Mouse (Mus musculus) 3134 (cell line): ENCODE results near the gene Cenpm.
"Not testable (repeated sequence)": the region's sequence is repeated elsewhere in the genome, so short reads cannot be mapped to it uniquely, and the experiment has no call there.

Experiments
- DNase-seq: peaks from one replicate; pipeline ENCODE4 v3.0.0-alpha.2; 2011; ENCODE audit warnings: low spot score; ENCODE audit not compliant: insufficient read length; ENCODE audit errors: extremely low read depth

The Cenpm gene

DNA sequence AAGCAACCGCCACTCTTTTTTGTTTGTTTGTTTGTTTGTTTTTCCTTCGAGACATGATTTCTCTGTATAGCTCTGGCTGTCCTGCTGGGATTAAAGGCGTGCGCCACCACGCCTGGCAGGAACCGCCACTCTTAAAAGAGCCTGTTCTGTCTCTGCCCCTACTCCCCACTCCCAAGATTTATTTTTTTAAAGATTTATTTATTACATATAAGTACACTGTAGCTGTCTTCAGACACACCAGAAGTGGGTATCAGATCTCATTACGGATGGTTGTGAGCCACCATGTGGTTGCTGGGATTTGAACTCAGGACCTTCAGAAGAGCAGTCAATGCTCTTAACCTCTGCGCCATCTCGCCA lies 235 bp upstream of the Cenpm start:
- not testable (repeated sequence) for DNase-seq

DNA sequence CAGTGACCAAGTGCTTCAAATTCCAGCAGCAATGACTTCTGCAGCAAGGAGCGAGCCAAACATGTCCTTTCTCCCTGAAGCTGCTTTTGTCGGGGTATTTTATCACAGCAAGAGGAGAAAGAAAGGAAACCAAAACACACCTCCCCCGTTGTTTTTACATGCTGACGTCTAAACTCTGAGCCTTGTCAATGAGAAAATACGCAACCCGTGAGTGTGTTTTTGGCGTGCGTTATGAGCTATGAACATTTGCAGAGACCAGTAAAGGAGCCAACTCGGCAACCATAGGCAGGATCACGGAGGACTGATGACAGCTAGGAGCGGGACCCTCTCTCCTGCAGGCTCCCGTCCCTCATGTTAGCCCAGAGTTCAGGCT lies 820 bp downstream of the Cenpm start:
- no peak for DNase-seq

DNA sequence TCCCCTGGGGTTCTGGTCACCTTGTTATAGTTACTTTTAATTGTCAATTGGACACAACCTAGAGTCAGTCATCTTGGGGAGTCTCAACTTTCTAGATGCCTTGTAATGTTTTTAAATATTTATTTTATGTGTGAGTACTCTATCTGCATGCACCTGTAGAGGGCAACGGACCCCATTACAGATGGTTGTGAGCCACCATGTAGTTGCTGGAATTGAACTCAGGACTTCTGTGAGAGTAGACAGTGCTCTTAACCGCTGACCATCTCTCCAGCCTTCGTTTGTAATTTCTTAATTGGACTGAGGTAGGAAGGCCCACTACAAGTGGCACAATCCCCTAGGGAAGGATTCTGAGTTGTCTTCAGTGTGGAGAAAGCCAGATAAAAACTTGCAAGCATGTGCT lies 1.2 kb downstream of the Cenpm start:
- DNase-seq = no peak

- peak; percentile 48 for DNase-seq
Measured at GRCm38 (mm10) chr15:82236565-82236964, 8.0 kb downstream of the Cenpm start.

GRCm38 (mm10) chr15:82235661-82236060 lies 8.9 kb downstream of the Cenpm start:
- peak; percentile 62 for DNase-seq

DNA sequence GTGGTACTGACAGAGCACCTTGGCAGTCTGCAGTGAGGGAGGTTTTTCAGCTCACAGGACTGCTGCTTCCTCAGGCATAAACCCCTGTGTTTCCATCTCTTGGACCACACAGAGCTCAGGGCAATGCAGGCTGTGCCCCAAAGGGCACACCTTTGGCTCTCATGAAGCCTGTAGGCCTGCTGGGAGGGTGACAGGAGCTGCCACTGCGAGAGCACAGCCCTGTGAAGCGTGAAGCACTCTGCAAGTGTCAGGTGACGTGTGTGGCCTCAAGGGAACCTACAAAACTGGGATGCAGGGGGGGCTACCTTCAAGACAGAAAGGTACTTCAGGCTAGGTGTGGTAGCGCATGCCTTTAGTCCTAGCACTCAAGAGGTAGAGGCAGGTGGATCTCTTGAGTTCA lies 11.9 kb downstream of the Cenpm start:
- no peak for DNase-seq

GRCm38 (mm10) chr15:82231591-82232378 lies 12.8 kb downstream of the Cenpm start:
- DNase-seq = no peak

DNA sequence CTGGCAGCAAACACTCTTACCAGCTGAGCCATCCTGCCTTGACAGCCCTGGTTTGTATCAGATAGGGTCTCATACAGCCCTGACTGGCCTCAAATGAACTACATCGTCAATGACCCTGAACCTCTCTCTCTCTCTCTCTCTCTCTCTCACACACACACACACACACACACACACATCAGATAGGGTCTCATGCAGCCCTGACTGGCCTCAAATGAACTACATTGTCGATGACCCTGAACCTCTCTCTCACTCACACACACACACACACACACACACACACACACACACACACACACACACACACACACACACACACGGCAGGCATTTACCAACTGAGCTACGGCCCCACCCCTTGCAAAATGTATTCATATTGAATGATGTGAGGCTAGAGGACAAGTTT lies 13.4 kb downstream of the Cenpm start:
- no peak for DNase-seq

DNA sequence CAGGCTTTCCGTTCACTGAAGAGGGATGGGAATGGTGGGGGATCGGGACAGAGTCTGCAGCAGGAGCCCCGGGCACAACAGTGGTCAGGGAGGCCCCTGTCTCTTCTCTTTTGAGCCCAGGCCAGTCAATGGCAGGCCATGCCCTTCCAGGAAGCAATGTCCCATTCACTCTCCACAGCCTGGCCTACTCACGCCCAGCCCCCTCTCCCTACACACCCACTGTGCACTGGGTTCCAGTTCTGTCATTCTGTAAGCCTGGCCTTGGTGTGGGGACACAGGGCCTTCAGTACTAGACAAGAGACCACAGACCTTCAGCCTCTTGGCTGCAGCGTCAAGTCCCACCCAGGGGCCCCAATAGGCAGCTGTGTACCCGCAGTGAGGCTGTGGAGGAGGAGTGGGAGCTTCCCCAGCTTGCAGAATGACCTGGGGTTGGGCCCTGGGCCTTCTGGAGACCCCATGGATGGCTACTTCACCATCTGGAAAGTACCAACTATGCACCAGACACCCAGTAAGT lies 14.4 kb downstream of the Cenpm start:
- DNase-seq = no peak

GRCm38 (mm10) chr15:82229542-82230045 lies 15.0 kb downstream of the Cenpm start:
- DNase-seq = peak; percentile 68

DNA sequence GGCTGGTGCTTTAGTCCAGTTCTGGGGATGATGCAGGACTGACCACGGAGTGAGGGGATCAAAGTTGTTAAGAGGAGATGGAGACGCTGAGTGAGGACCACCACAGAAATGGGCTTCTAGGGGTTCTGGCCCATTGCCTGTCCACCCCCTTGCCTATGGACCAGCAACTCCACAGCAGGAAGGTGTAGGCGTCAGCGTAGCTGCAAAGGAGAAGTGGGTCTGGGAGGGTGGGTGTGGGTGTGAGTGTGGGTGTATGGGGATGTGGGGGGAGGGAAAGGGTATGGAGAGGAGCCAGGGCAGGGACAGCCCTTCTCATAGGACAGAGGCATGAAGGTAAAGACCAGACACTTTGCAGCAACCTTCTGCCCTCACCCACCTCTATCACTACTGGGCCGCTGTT lies 18.8 kb downstream of the Cenpm start:
- no peak for DNase-seq

DNA sequence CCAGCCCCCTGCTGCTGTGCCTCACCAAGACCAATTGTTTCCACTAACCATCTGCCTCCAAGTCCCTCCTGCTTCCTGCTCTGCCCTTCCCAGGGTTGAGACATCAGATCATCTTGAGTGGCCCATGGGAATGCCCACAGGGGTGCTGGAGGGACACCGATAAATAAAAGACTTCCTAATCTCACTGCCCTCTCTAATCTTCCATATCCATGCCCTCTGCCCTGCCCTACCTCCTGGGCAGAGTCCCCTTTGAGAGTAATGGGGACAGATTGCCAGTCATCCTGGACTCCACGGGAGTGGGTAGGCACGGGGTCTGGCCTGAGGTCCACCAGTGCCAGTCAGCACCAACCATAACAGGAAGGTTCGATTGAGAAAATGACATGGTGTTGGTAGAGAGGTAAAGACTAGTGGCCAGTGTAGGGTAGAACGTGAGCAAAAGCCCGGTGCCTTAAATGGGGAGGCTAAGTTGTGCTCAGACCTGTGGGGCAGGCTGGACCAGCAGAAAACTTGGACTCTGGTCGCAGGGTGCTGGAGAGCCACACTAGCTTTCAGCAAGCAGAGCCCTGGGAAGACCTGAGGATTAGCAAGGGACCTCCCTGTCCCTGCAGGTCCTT lies 19.8 kb downstream of the Cenpm start:
- no peak for DNase-seq

GRCm38 (mm10) chr15:82223657-82224601 lies 20.6 kb downstream of the Cenpm start, which contains the start of gene Tnfrsf13c:
Tnfrsf13c (minus strand) TSS chr15:82224369.
- DNase-seq = no peak

DNA sequence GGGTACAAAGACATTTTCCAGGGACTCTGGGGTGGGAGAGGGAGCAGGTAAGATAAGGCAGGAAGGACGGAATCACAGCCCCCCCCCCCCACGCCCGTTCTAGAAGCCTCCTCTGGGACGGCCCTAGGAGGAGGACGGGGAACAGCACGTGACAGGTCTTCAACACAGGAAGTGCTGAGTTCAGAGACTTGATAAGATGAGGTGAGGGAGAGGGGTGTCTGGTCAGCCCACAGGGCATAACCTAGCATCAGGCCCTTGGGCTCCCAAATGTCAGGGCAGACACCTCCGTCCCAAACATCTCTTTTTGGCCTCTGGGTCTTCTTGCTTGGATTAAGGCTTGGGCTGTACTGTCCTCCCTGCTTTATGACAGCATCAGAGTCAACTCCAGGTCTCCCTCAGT lies 21.3 kb downstream of the Cenpm start:
- DNase-seq = no peak

DNA sequence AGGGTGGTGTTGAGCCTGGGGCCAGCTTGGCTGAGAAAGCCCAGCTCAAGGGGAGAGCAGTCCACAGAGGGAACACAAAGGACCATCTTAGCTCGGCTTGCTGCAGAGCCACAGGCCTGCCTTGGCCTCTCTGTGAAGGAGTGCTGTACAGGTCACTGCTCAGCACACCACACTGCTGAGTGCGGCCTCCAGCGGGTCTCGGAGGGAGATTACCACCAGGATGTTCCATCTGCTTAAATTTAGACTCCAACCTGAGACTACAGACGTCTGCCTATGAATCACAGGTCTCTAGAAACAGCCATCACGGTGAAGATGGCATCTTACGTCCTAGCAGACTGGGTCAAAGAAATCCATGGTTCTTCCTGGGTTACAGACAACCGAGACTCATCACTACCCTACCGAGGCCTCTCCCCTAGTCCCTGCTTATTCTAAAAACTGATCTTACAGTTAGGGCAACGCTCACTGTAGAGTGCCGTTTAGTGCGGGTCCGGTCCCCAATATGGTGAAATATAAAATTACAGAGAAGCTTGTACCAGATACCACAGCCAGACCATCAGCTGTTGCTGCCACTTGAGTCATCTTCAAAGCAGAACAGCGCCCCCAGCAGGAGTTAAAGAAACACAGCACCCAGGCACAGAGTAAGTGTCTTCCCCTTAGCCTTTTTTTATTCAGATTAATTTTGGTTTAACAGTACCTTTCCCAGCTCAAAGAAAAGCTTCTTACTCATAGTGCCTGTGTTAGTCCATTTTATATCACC lies 23.3 kb downstream of the Cenpm start:
- DNase-seq = no peak

GRCm38 (mm10) chr15:82220003-82220675 lies 24.4 kb downstream of the Cenpm start:
- DNase-seq = no peak

DNA sequence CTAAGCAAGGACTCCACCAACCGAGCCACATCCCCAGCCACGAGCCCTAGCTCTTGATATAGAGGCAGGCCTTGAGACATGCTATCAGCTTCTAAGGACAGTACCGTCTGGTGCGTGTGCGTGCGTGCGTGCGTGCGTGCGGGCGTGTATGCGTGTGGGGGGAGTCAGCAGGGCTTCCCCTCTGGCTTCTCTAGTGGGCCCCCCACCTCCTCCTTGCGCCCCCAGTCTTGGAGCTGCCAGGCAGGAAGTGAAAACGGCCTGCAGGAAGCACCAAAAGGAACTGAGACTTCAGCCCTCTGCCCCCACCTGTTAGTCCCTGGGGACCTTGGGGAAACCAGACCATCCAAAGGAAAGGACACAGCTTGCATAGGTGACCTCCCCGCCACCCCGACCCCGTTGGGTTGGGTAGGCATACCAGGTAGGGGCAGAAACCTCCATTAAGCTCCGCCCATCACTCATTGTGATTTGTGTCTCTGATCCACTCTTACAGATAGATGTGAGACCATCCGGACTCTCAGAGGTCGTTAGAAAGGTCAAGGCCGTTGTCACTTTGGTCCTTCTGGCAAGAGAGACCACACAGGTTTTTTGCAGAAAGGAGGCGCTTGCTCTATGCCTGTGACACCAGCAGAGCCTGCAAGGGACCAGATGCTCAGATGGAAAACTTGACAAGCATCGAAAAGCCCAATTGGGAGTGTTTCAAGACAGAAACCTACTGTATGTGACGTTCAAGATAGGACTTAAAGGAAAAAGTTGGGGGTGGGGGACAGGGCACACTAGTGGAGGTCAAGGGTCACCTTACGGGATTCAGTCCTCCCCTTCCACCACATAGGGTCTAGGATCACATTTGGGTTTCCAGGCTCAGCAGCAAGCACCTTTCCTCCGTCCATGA lies 25.5 kb downstream of the Cenpm start:
- no peak for DNase-seq

- no peak for DNase-seq
Measured at GRCm38 (mm10) chr15:82217980-82218379, 26.6 kb downstream of the Cenpm start.

DNA sequence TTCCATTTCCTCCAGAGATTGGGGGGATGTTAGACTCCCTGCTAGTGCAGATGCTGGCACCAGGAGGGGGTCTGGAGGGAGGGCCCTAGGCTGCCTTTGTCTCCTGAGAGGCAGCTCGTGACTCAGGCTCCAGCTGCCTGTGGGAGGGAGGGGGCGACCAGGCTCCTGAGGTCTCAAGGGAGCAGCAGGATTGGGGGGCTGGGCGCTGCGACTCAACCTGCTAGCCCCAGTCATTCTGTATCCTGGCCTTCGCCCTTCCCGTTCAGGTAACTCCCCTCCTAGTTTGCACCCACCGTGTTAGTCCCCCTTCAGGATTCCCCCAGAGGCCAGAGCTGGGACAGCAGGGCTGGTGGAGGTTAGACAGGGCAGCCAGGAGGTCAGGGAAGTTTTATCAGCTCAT lies 27.5 kb downstream of the Cenpm start:
- no peak for DNase-seq
